ENCODE assay signal across 8 mouse cellular contexts in the genomic region with DNA sequence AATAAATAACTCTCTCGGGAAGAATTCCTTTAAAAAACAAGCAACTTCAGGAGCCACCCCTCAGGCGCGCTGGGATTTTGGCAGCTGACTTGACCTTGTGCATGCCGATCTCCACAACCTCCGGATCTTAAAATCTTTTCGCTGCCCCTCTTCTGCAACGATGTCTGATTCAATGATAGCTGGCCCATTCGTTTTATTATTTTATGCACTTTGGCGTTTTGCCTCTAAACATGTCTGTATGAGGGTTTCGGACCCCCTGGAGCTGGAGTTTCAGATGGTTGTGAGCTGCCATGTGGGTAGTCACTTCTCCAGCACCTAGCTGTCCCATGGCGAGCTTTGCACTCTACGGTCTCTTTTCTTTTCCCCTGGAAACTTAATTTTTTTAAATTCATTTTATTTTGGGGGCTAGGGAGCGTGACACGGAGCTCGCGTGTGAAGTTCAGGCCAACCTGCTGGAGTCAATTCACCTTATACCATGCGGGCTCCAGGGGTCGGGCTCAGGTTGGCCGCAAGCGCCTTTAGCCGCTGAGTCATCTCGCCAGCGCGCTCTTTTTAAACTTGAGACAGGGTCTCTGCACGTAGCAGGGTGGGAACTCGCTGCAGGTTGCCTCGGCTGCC. TPM values are rescaled to one million over a fixed set of nuclear protein-coding genes. Genes with fewer than 3 reads are reported as not detected.
DNase-seq lines count a peak whose midpoint lies in the region; ATAC-seq lines count a peak whose summit lies in the region.

No protein-coding gene starts in this region.

- WGBS in heart, embryonic 10.5 days = 2% methylated on average over 27 of the region's 27 CpGs
- WGBS in midbrain, embryonic 16.5 days = 1% methylated on average over 27 of the region's 27 CpGs

- peaks cover 5% of the 10 kb centered on the region; the same call in 1 of the 2 replicates for H3K36me3 ChIP-seq in heart, embryonic 10.5 days
- H3K36me3 ChIP-seq in midbrain, embryonic 16.5 days (ENCODE audit: control insufficient read depth, insufficient read depth, low read length) = no peaks in the 10 kb centered on the region

- H3K27ac ChIP-seq in heart, embryonic 10.5 days = peak overlapping the region; percentile 98
- peak overlapping the region; percentile 95 for H3K27ac ChIP-seq in midbrain, embryonic 16.5 days (ENCODE audit: low read length)

- peaks cover 36% of the 10 kb centered on the region for H3K4me1 ChIP-seq in heart, embryonic 10.5 days
- peaks cover 19% of the 10 kb centered on the region for H3K4me1 ChIP-seq in midbrain, embryonic 16.5 days (ENCODE audit: control insufficient read depth, insufficient read depth, low read length)

- peaks cover 10% of the 10 kb centered on the region for H3K27me3 ChIP-seq in heart, embryonic 10.5 days (ENCODE audit: insufficient read depth, poor library complexity, severe bottlenecking)
- no peaks in the 10 kb centered on the region for H3K27me3 ChIP-seq in midbrain, embryonic 16.5 days (ENCODE audit: control insufficient read depth, insufficient read depth, low read depth, low read length)

- DNase-seq in kidney, adult 11 months = peak; percentile 36
- no peak for DNase-seq in kidney, postnatal 10 days
- DNase-seq in heart, embryonic 10.5 days (ENCODE audit: low spot score) = no peak
- peak; percentile 29 for DNase-seq in kidney, postnatal 14 days
- DNase-seq in left cerebral cortex, adult 9 months (ENCODE audit: low spot score in 2 of 2) = no peak
- DNase-seq in layer of hippocampus, adult 8-10 months (ENCODE audit: low spot score in 2 of 2) = no peak

- H3K9me3 ChIP-seq in heart, embryonic 10.5 days = no peaks in the 10 kb centered on the region
- no peaks in the 10 kb centered on the region for H3K9me3 ChIP-seq in midbrain, embryonic 16.5 days (replicated peaks; ENCODE audit: control insufficient read depth, low read length, poor library complexity, severe bottlenecking)

- peak overlapping the region; percentile 75 for H3K4me3 ChIP-seq in heart, embryonic 10.5 days
- peak overlapping the region; percentile 70 for H3K4me3 ChIP-seq in midbrain, embryonic 16.5 days (ENCODE audit: low read depth, low read length)

- peak overlapping the region; percentile 86 for H3K4me2 ChIP-seq in midbrain, embryonic 16.5 days (ENCODE audit: low read length)

- ATAC-seq in activated CD4-positive, CD25-positive, alpha-beta regulatory T cell, adult 4 months = peak; percentile 7
- peak; percentile 79 for ATAC-seq in midbrain, embryonic 16.5 days

- peak overlapping the region; percentile 82 for H3K9ac ChIP-seq in midbrain, embryonic 16.5 days (ENCODE audit: low read depth, low read length)

RNA-seq across cellular contexts. Expression of a gene that starts 0.4 kb away (rescaled TPM):
- polyA plus RNA-seq in activated CD4-positive, CD25-positive, alpha-beta regulatory T cell, adult 4 months (2017; shearing (Covaris generic)) = 1 to 10 TPM in 1 of 2 experiments, under 1 TPM in 1; 0.78 to 1.3 TPM
- polyA plus RNA-seq in heart, embryonic 10.5 days (2016; fragmentation: Nextera tagmentation; extraction: Ambion mirVana) = 2.5 and 2.6 TPM in 2 replicates
- 1.0 and 1.2 TPM in 2 replicates for polyA plus RNA-seq in midbrain, embryonic 16.5 days (2015; fragmentation: Nextera tagmentation; extraction: Ambion mirVana)
- 1 to 10 TPM; 1.3 to 2.7 (median 1.7) TPM for total RNA-seq in layer of hippocampus, adult 8-10 months (2022)

RNA-seq across cellular contexts. Expression of a gene that starts 0.5 kb away (rescaled TPM):
- polyA plus RNA-seq in activated CD4-positive, CD25-positive, alpha-beta regulatory T cell, adult 4 months (2017; shearing (Covaris generic)) = 10 to 100 TPM; 30.2 to 50.2 TPM
- 64.5 and 76.0 TPM in 2 replicates for polyA plus RNA-seq in heart, embryonic 10.5 days (2016; fragmentation: Nextera tagmentation; extraction: Ambion mirVana)
- polyA plus RNA-seq in midbrain, embryonic 16.5 days (2015; fragmentation: Nextera tagmentation; extraction: Ambion mirVana) = 61.4 and 65.7 TPM in 2 replicates
- 10 to 100 TPM; 68.5 to 94.9 (median 74.2) TPM for total RNA-seq in layer of hippocampus, adult 8-10 months (2022)

RNA-seq across cellular contexts. Expression of a gene that starts 10.7 kb away (rescaled TPM):
- polyA plus RNA-seq in activated CD4-positive, CD25-positive, alpha-beta regulatory T cell, adult 4 months (2017; shearing (Covaris generic)) = 100 to 1,000 TPM; 356 to 375 TPM
- polyA plus RNA-seq in heart, embryonic 10.5 days (2016; fragmentation: Nextera tagmentation; extraction: Ambion mirVana) = 164 and 179 TPM in 2 replicates
- polyA plus RNA-seq in midbrain, embryonic 16.5 days (2015; fragmentation: Nextera tagmentation; extraction: Ambion mirVana) = 91.3 and 107 TPM in 2 replicates
- total RNA-seq in layer of hippocampus, adult 8-10 months (2022) = 100 to 1,000 TPM in 2 of 4 experiments, 10 to 100 TPM in 2; 92.1 to 138 (median 99.4) TPM

RNA-seq across cellular contexts. Expression of a gene that starts 28.8 kb away (rescaled TPM):
- polyA plus RNA-seq in activated CD4-positive, CD25-positive, alpha-beta regulatory T cell, adult 4 months (2017; shearing (Covaris generic)) = not detected
- 1.7 and 2.2 TPM in 2 replicates for polyA plus RNA-seq in heart, embryonic 10.5 days (2016; fragmentation: Nextera tagmentation; extraction: Ambion mirVana)
- polyA plus RNA-seq in midbrain, embryonic 16.5 days (2015; fragmentation: Nextera tagmentation; extraction: Ambion mirVana) = 1.2 and 1.9 TPM in 2 replicates
- 10 to 100 TPM; 16.8 to 25.2 (median 19.3) TPM for total RNA-seq in layer of hippocampus, adult 8-10 months (2022)

RNA-seq across cellular contexts. Expression of a gene that starts 37.0 kb away (rescaled TPM):
- not detected for polyA plus RNA-seq in activated CD4-positive, CD25-positive, alpha-beta regulatory T cell, adult 4 months (2017; shearing (Covaris generic))
- 0.44 TPM in 1 of 2 replicates, not detected in the other for polyA plus RNA-seq in heart, embryonic 10.5 days (2016; fragmentation: Nextera tagmentation; extraction: Ambion mirVana)
- not detected in 2 replicates for polyA plus RNA-seq in midbrain, embryonic 16.5 days (2015; fragmentation: Nextera tagmentation; extraction: Ambion mirVana)
- total RNA-seq in layer of hippocampus, adult 8-10 months (2022) = 1 to 10 TPM; 1.0 to 2.5 (median 2.0) TPM

Comparison
In these comparisons a context has a peak if more than half of its experiments do, and no peak if none do; other contexts are left out.
1. DNase-seq: peak in kidney, adult 11 months (single experiment) and kidney, postnatal 14 days (single experiment); none in kidney, postnatal 10 days (single experiment), heart, embryonic 10.5 days (single experiment), left cerebral cortex, adult 9 months (0 of 2) and layer of hippocampus, adult 8-10 months (0 of 2).